Mouse (Mus musculus): ENCODE results near the gene Bsn.

DNA sequence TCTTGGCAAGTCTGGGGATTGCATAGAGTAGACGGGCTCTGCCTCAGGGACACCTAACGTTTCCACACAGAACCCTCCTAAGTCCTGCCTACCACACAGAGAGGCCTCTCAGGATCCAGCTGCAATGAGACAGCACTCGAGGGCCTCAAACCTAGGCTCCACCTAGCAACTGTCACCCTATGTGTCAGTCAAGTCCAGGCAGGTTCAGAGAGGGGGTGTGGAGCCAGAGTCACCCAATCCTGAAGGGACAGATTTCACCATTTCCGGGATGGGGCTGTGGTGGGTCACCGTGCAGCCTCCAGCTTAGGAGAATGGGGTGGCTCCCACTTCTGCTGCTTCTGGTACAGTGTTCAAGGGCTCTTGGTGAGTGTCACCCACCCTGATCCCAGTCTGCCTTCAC, 110.0 kb downstream of the Bsn start, which contains the start of gene Mst1:
- no peak for TF ChIP-seq POLR2A (IDR thresholded peaks at IDR 0.05; ENCODE audit: extremely low read depth, insufficient read depth, low read length)
- no peak for TF ChIP-seq CTCF (IDR thresholded peaks at IDR 0.05; ENCODE audit: extremely low read depth, insufficient read depth, low read length)

Data from cortical plate, adult 2 months (tissue).